Mouse (Mus musculus) midbrain, embryonic 10.5 days (tissue): Measurements from ENCODE around the gene Gm15130. TPM values are rescaled to one million over a fixed set of nuclear protein-coding genes. Genes with fewer than 3 reads are reported as not detected.

Source experiments
- DNase-seq: peaks from one replicate; pipeline ENCODE4 v3.0.0-alpha.2; 2017; ENCODE audit warnings: low spot score
- H3K27ac ChIP-seq: fragments of 300-500 bp; sonication (generic); replicated peaks from 2 replicates; pipeline ENCODE4 v1.5.1; 2016; ENCODE audit warnings: mild to moderate bottlenecking
- H3K27me3 ChIP-seq: fragments of 300-500 bp; sonication (generic); 2 replicates; pipeline ENCODE4 v1.6.1; 2016; ENCODE audit warnings: low read depth, mild to moderate bottlenecking; ENCODE audit not compliant: poor library complexity, severe bottlenecking
- H3K36me3 ChIP-seq: fragments of 300-500 bp; sonication (generic); 2 replicates; pipeline ENCODE4 v1.6.1; 2016; ENCODE audit warnings: mild to moderate bottlenecking, moderate library complexity
- H3K4me1 ChIP-seq: fragments of 300-500 bp; sonication (generic); 2 replicates; pipeline ENCODE4 v1.6.1; 2016
- H3K4me3 ChIP-seq: fragments of 300-500 bp; sonication (generic); 2 replicates; pipeline ENCODE4 v1.5.1; 2016; ENCODE audit warnings: mild to moderate bottlenecking, moderate library complexity
- H3K9me3 ChIP-seq: fragments of 300-500 bp; sonication (generic); replicated peaks from 2 replicates; pipeline ENCODE4 v1.6.1; 2016; ENCODE audit warnings: mild to moderate bottlenecking
- WGBS: fragments of 180-500 bp; shearing (Covaris S2); methylation state at CpG from one replicate; pipeline ENCODE4 v1.1.7; 2016; 5-methylcytosine and 5-hydroxymethylcytosine counted together
- polyA plus RNA-seq: library from polyadenylated mRNA; unstranded; fragments of >200 nt; fragmentation: Nextera tagmentation; extraction: Ambion mirVana; gene quantifications from 2 replicates; pipeline ENCODE4 v1.2.1, GENCODE M21; 2016

The Gm15130 gene
- not detected in 2 replicates for polyA plus RNA-seq

DNA sequence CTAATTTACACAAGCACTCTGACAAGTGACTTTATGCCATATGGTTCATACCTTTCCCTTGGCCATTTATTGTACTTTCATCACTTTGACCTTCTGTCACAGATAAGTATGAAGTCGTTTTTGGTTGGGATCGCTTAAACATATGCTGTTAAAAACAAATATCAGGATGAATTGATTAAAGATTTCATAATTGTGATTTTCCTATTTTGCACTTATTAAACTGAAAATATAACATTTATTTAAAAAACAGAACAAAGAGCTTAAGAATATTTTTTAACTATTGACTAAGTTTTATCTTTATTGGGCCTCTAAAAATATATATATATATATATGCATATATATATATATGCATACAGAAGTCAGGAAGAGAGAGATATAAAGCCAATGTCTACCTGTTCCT is at the start of gene Gm15130:
Gene Gm15130 (minus strand): TSS at position 101 of the 400 bp plus-strand sequence.
- Histone ChIP-seq H3K27me3 (no peaks in the 10 kb centered on the region), H3K4me1 (no peaks in the 10 kb centered on the region), H3K9me3 (no peaks in the 10 kb centered on the region), H3K4me3 (no peak within 1 kb of the TSS), H3K27ac (no peak within 1 kb of the TSS), H3K36me3 (no peaks in the 10 kb centered on the region)
- no peak for DNase-seq
- 84% methylated on average over 2 of the region's 2 CpGs for WGBS

DNA sequence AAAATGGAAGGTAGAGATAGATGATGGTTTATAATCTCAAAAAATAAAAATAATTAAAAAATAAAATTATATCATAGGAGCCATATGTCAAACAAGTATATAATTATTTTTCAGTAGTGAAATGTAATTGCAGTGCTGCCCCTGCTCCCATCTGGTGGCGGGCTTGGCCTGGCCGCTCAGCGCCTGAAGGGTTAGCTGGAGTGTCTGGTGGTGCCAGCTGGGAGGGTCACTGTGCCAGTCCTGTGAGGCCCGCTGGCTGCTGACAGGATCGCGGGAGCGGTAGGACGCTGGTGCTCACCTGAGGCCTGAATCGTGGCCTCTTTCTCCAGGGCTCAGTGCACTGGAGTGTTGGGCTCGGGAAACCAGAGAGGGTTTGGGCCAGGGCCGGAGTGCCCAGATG is 29.3 kb upstream of the Gm15130 start:
- DNase-seq = no peak
- Histone ChIP-seq H3K36me3 (no peaks in the 10 kb centered on the region), H3K4me1 (no peaks in the 10 kb centered on the region), H3K27ac (no peak overlapping the region), H3K4me3 (no peak overlapping the region), H3K9me3 (no peaks in the 10 kb centered on the region), H3K27me3 (no peaks in the 10 kb centered on the region)
- 93% methylated on average over 11 of the region's 11 CpGs for WGBS

- no peak for DNase-seq
- Histone ChIP-seq H3K4me3 (no peak overlapping the region), H3K36me3 (no peaks in the 10 kb centered on the region), H3K9me3 (no peaks in the 10 kb centered on the region), H3K27ac (no peak overlapping the region), H3K4me1 (no peaks in the 10 kb centered on the region), H3K27me3 (no peaks in the 10 kb centered on the region)
- WGBS = 78% methylated on average over 5 of the region's 5 CpGs
Observed at GRCm38 (mm10) chr2:111135739-111136138, 17.0 kb downstream of the Gm15130 start.

GRCm38 (mm10) chr2:111105882-111106281 is 46.9 kb downstream of the Gm15130 start, which contains the start of gene Gm13941:
Gene Gm13941 (minus strand): TSS chr2:111105982.
- Histone ChIP-seq H3K4me3 (no peak within 1 kb of the TSS), H3K27me3 (no peaks in the 10 kb centered on the region), H3K4me1 (no peaks in the 10 kb centered on the region), H3K9me3 (no peaks in the 10 kb centered on the region), H3K27ac (no peak within 1 kb of the TSS), H3K36me3 (no peaks in the 10 kb centered on the region)
- no peak for DNase-seq

Other genes starting within 250 kb of the Gm15130 start
- gene Ano3, start 202.0 kb downstream of the Gm15130 start, polyA plus RNA-seq = 1.8 and 2.6 TPM in 2 replicates
- not detected in 2 replicates for gene Gm13941, start 47.0 kb downstream of the Gm15130 start, polyA plus RNA-seq
- not detected in 2 replicates for gene 4930430A15Rik, start 76.7 kb upstream of the Gm15130 start, polyA plus RNA-seq
- not detected in 2 replicates for gene Olfr1275, start 82.3 kb upstream of the Gm15130 start, polyA plus RNA-seq
- gene Olfr1276, start 101.6 kb upstream of the Gm15130 start, polyA plus RNA-seq = not detected in 2 replicates
- gene Olfr1277, start 121.2 kb upstream of the Gm15130 start, polyA plus RNA-seq = not detected in 2 replicates
- gene Olfr1278, start 137.2 kb upstream of the Gm15130 start, polyA plus RNA-seq = not detected in 2 replicates
- not detected in 2 replicates for gene Olfr1279, start 147.7 kb upstream of the Gm15130 start, polyA plus RNA-seq
- not detected in 2 replicates for gene Olfr1280, start 161.1 kb upstream of the Gm15130 start, polyA plus RNA-seq
- not detected in 2 replicates for gene Olfr1281, start 173.6 kb upstream of the Gm15130 start, polyA plus RNA-seq
- gene Olfr1282, start 183.1 kb upstream of the Gm15130 start, polyA plus RNA-seq = not detected in 2 replicates
- gene Olfr1283, start 213.9 kb upstream of the Gm15130 start, polyA plus RNA-seq = not detected in 2 replicates
- not detected in 2 replicates for gene Olfr1284, start 222.6 kb upstream of the Gm15130 start, polyA plus RNA-seq